Mouse (Mus musculus) heart, postnatal 0 days (tissue): ENCODE data around the gene Abhd2. TPM values are rescaled to one million over a fixed set of nuclear protein-coding genes. Genes with fewer than 3 reads are reported as not detected.

Source experiments
- ATAC-seq: fragments of 200-750 bp; cut with Nextera tagmentation; 2 replicates; pipeline ENCODE4 v1.8.0; 2017; ENCODE audit warnings: low read depth, moderate number of reproducible peaks, moderate library complexity; ENCODE audit not compliant: insufficient read depth
- DNase-seq: peaks from one replicate; pipeline ENCODE4 v3.0.0-alpha.2; 2016; ENCODE audit warnings: low spot score
- H3K27ac ChIP-seq: fragments of 300-500 bp; sonication (generic); 2 replicates; pipeline ENCODE4 v1.5.1; 2014; ENCODE audit warnings: low read depth, mild to moderate bottlenecking
- H3K27me3 ChIP-seq: fragments of 300-500 bp; sonication (generic); 2 replicates; pipeline ENCODE4 v1.6.1; 2014; ENCODE audit warnings: low read length, mixed read lengths; ENCODE audit not compliant: control insufficient read depth, insufficient read depth
- H3K36me3 ChIP-seq: fragments of 300-500 bp; sonication (generic); replicated peaks from 2 replicates; pipeline ENCODE4 v1.6.1; 2014; ENCODE audit warnings: low read length, mixed read lengths; ENCODE audit not compliant: control insufficient read depth, insufficient read depth
- H3K4me1 ChIP-seq: fragments of 300-500 bp; sonication (generic); 2 replicates; pipeline ENCODE4 v1.6.1; 2014; ENCODE audit warnings: antibody characterized with exemption; ENCODE audit not compliant: control insufficient read depth, insufficient read depth
- H3K4me2 ChIP-seq: fragments of 300-500 bp; sonication (generic); 2 replicates; pipeline ENCODE4 v1.6.1; 2014; ENCODE audit warnings: low read depth, mild to moderate bottlenecking, low read length, moderate library complexity
- H3K4me3 ChIP-seq: fragments of 300-500 bp; sonication (generic); 2 replicates; pipeline ENCODE4 v1.5.1; 2014; ENCODE audit warnings: low read depth, low read length
- H3K9ac ChIP-seq: fragments of 300-500 bp; sonication (generic); replicated peaks from 2 replicates; pipeline ENCODE4 v1.6.1; 2014; ENCODE audit warnings: low read depth, low read length, mixed read lengths
- H3K9me3 ChIP-seq: fragments of 300-500 bp; sonication (generic); replicated peaks from 2 replicates; pipeline ENCODE4 v1.6.1; 2016; ENCODE audit warnings: low read length; ENCODE audit not compliant: control insufficient read depth
- CTCF ChIP-seq: IDR thresholded peaks from 2 replicates; pipeline ENCODE4 v1.5.1; 2016; ENCODE audit warnings: antibody characterized with exemption, control low read depth, low read depth
- EP300 ChIP-seq: IDR thresholded peaks from 2 replicates; pipeline ENCODE4 v1.6.1; 2016; ENCODE audit warnings: antibody characterized with exemption, low read depth
- WGBS: fragments of 180-500 bp; shearing (Covaris S2); extraction: QIAGEN DNeasy Blood & Tissue Kit; methylation state at CpG from one replicate; pipeline ENCODE4 v1.1.7; 2014; 5-methylcytosine and 5-hydroxymethylcytosine counted together
- polyA plus RNA-seq: library from polyadenylated mRNA; unstranded; fragments of >200 nt; fragmentation: Nextera tagmentation; extraction: Ambion mirVana; gene quantifications from 2 replicates; pipeline ENCODE4 v1.2.1, GENCODE M21; 2015
- total RNA-seq: library from RNA; depleted of rRNA; stranded (reverse); fragments of >200 nt; gene quantifications from 2 replicates; pipeline ENCODE4 v1.2.3, GENCODE M21; 2014; ENCODE audit warnings: low replicate concordance

Gene Abhd2
- total and polyA plus RNA-seq, 2 experiments from 2014 or later: 4.2 to 16.6 TPM

DNA sequence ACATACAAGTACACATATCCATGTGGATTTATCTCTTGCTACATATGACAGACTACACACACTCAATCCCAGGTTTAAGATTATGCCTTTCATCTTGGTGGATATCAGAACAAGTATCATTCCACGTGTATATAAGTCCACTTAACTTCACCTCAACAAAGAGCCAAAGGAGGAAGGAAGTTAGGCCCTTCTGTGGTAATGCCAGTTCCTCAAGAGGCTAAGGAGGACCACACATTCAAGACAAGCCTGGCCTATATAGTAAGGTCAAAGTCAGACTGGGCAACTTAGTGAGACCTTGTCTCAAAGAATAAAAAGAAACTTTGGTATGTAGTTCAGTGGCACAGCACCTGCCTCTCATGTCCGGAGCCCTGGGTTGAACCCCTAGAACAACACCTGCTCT, 41.4 kb upstream of the Abhd2 start:
- no peak for ATAC-seq
- WGBS: 65% methylated on average over 2 of the region's 2 CpGs

DNA sequence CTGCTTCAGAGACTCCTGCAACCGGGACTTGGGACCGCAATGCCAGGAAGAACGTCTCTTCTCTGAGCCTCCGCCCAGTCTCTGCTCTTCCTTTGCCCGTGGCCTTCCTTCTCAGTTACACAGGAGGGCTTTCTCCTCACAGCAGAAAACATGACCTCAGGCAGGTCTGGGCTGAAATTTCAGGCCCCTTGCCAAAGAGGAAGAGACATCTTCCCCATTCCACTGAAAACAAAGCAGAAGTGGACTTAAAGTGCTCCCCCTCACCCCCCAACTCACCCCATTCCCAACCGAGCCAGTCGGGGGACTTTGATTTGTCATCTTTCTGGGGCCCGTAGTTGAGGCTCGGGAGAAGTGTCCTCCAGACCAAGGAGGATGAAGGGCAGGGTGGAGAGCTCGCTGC, 41.0 kb upstream of the Abhd2 start:
- no peaks in the 10 kb centered on the region for H3K36me3 ChIP-seq
- H3K4me2 ChIP-seq: no peak overlapping the region
- no peak for TF ChIP-seq CTCF
- TF ChIP-seq EP300: no peak
- 71% methylated on average over 10 of the region's 10 CpGs for WGBS
- H3K4me3 ChIP-seq: no peak overlapping the region
- no peak overlapping the region for H3K9ac ChIP-seq
- H3K4me1 ChIP-seq: no peaks in the 10 kb centered on the region
- no peaks in the 10 kb centered on the region for H3K9me3 ChIP-seq
- H3K27ac ChIP-seq: no peak overlapping the region
- DNase-seq: no peak
- ATAC-seq: no peak
- no peaks in the 10 kb centered on the region for H3K27me3 ChIP-seq

More for the DNA sequence above, 41.4 kb upstream of the Abhd2 start:
- Histone ChIP-seq H3K9me3 (no peaks in the 10 kb centered on the region), H3K4me3 (no peak overlapping the region), H3K27ac (no peak overlapping the region), H3K27me3 (no peaks in the 10 kb centered on the region), H3K9ac (no peak overlapping the region), H3K4me1 (no peaks in the 10 kb centered on the region), H3K4me2 (no peak overlapping the region), H3K36me3 (no peaks in the 10 kb centered on the region)
- no peak for DNase-seq
- TF ChIP-seq EP300 (no peak), CTCF (no peak)

DNA sequence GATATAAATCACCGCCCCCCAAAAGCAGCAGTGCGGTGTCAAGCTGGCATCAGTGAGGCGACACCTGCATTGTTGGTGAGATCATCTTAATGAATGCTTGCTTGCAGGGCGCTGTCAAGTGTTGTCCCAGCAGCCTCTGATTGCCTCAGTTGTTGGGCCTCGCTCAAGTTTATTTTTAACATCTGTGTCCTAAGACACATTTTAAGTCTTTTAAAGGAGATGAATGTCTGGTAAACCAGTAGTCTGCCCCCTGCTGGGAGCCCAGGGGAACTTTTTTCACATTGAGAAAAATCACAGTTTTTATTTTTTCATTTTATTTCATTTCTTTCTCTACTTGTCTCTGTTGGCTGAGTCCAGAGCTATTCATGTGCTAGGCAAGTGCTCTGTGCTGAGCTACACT, 34.3 kb upstream of the Abhd2 start:
- 55% methylated on average over 5 of the region's 5 CpGs for WGBS
- Histone ChIP-seq H3K4me1 (no peaks in the 10 kb centered on the region), H3K9me3 (no peaks in the 10 kb centered on the region), H3K4me2 (no peak overlapping the region), H3K4me3 (no peak overlapping the region), H3K27ac (no peak overlapping the region), H3K27me3 (no peaks in the 10 kb centered on the region), H3K9ac (no peak overlapping the region), H3K36me3 (no peaks in the 10 kb centered on the region)
- ATAC-seq: no peak; the same call in 1 of the 2 replicates
- DNase-seq: peak; percentile 68
- TF ChIP-seq EP300 (no peak), CTCF (peak; percentile 64)

DNA sequence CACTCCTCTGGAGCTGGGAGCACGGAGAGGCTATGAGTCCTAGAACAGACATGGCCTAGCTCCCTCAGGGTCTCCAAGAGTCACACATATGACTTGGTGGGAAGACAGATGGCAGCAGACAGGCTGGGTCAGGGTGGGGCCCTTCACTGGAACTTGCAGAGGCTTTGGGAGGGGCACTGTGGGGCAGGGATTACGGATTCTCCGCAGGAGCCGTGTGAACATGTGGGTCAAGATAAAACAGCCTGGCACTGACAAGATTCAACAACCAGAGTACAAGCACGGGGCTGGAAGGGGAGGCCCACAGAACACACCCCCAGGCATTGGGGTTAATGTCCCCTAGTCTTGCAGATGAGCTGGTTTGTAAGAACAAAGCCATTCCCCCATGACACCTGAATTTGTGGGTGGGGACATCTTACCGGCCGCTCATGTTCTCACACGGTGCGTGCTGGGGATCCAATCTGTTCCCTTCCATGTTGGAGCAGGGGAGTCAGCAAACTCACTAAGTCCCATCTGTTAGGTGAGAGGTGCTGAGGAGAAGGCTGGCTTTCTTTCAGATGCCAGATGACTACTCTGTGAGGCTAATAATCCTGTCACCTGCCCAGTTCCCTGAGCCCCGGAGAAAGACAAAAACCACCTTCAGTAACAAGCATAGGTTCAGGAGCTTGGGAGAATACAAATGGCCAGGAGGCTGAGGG, 30.9 kb upstream of the Abhd2 start:
- H3K9me3 ChIP-seq: no peaks in the 10 kb centered on the region
- DNase-seq (no peak), ATAC-seq (no peak)
- H3K9ac ChIP-seq: no peak overlapping the region
- TF ChIP-seq CTCF: no peak
- no peak overlapping the region for H3K4me3 ChIP-seq
- H3K36me3 ChIP-seq: no peaks in the 10 kb centered on the region
- H3K27ac ChIP-seq: no peak overlapping the region
- no peaks in the 10 kb centered on the region for H3K4me1 ChIP-seq
- H3K27me3 ChIP-seq: no peaks in the 10 kb centered on the region
- no peak overlapping the region for H3K4me2 ChIP-seq
- 69% methylated on average over 10 of the region's 10 CpGs for WGBS

DNA sequence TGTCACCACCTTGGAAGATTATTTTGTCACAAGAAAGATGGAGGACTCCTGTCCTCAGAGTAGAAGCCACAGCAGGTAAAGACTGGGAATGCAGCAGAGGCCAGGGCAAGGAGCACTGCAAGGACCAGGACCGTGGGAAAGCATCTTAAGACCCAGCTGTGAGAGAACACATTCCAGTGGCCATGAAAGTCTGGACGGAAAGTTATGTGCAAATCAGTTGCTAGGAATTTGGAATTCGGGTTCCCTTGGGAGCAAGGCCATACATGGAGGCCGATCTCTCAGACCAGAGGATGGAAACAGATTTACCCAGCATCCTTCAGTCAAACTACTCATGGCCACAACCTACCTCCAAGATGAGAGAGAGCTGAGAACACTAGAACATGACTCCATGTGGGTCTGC, 29.8 kb upstream of the Abhd2 start:
- H3K27ac ChIP-seq: no peak overlapping the region
- WGBS: 46% methylated on average over 4 of the region's 4 CpGs
- H3K9me3 ChIP-seq: no peaks in the 10 kb centered on the region

DNA sequence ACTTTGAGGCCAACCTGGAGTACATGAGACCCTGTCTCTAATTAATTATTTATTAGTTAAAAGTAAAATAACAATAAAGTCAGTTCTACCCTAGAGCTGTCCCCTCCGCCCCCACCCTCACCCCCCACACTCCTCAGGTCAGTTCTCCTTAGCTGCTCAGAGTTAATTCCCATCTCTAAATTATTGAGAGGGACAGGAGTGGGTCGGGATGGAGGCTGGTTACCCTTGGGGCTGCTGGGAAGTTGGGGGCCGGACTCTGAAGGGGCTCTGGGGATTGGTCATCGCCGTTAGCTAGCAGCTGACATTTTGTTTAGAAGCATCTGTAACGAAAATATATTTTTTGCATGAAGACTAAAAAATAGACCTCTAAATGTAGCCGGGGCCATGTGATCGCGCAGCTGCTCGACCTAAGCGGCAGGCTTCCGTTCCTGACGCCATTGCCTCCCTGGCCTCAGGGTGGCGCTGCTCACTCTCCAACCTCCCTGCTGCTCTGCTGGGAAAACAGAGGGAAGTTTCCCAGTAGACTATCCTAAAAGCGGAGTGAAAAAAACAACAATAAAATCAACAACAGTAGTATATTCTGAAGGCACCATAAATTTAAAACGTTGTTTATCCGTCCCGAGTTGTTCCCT, 26.8 kb upstream of the Abhd2 start:
- Histone ChIP-seq H3K4me3 (no peak overlapping the region), H3K27ac (no peak overlapping the region), H3K27me3 (no peaks in the 10 kb centered on the region), H3K36me3 (no peaks in the 10 kb centered on the region), H3K9ac (no peak overlapping the region), H3K9me3 (no peaks in the 10 kb centered on the region), H3K4me2 (peak overlapping the region; percentile 29; the same call in 1 of the 2 replicates), H3K4me1 (no peaks in the 10 kb centered on the region)
- 12% methylated on average over 18 of the region's 18 CpGs for WGBS
- DNase-seq (peak; percentile 49), ATAC-seq (no peak)
- TF ChIP-seq EP300: no peak
- TF ChIP-seq CTCF: peak; percentile 96

More for the DNA sequence above, 29.8 kb upstream of the Abhd2 start:
- ATAC-seq (no peak), DNase-seq (peak; percentile 34)
- TF ChIP-seq EP300 (no peak), CTCF (no peak)
- H3K4me2 ChIP-seq: no peak overlapping the region
- no peaks in the 10 kb centered on the region for H3K27me3 ChIP-seq
- H3K36me3 ChIP-seq: no peaks in the 10 kb centered on the region
- no peak overlapping the region for H3K9ac ChIP-seq
- H3K4me1 ChIP-seq: no peaks in the 10 kb centered on the region
- H3K4me3 ChIP-seq: no peak overlapping the region
